Mouse (Mus musculus) megakaryocyte, adult 5-6 weeks (primary cell): ENCODE data around the gene Chrna1. TPM values are rescaled to one million over a fixed set of nuclear protein-coding genes. Genes with fewer than 3 reads are reported as not detected.

ENCODE experiments used
- ATAC-seq: 2 replicates; pipeline ENCODE4 v1.8.0; 2016; ENCODE audit warnings: mild to moderate bottlenecking, inconsistent platforms; ENCODE audit not compliant: poor library complexity, severe bottlenecking
- total RNA-seq, 2 experiments: library from RNA; stranded (forward) in 1 of 2; stranded (reverse) in 1 of 2; fragments of 153-499, 151-499 nt in 1 of 2; fragments of 221-1000, 200-1000 nt in 1 of 2; gene quantifications; 2 replicates each; pipeline versions ENCODE4 v1.2.3 to v1.2.4; 2015 to 2017

Chrna1 gene
- 0.09 TPM in 1 of 2 replicates, not detected in the other for total RNA-seq (2015)
- total RNA-seq (2017) = not detected in 2 replicates

- no peak for ATAC-seq
Measured at GRCm38 (mm10) chr2:73580166-73580565, at the start of gene Chrna1. TSS of gene Chrna1 (minus strand) at chr2:73580338.

DNA sequence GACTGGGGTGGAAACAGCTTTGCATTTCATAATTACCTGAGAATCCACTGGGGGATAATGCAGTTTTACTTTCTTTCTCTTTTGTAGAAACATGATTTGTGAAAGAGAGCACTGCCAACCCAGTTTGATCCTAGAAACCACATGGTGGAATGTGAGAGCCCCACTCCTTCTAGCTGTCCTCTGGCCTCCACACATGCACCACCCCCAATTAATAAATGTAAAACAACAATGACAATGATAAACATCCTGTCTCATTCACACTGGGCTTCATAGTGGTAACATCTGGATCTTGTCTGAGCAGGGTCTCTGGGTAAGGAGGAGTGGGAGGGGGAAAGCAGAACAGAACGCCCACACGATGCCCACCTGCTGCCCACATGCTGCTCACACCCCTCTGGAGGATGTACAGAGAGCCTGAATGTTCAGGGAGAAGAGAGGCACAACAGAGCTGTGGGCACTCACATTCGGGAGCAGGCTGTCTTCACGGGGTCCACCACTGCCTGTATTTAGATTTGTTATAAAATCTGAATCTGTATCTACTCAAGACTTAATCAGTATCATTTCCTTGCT, 38.4 kb upstream of the Chrna1 start:
- ATAC-seq = no peak

DNA sequence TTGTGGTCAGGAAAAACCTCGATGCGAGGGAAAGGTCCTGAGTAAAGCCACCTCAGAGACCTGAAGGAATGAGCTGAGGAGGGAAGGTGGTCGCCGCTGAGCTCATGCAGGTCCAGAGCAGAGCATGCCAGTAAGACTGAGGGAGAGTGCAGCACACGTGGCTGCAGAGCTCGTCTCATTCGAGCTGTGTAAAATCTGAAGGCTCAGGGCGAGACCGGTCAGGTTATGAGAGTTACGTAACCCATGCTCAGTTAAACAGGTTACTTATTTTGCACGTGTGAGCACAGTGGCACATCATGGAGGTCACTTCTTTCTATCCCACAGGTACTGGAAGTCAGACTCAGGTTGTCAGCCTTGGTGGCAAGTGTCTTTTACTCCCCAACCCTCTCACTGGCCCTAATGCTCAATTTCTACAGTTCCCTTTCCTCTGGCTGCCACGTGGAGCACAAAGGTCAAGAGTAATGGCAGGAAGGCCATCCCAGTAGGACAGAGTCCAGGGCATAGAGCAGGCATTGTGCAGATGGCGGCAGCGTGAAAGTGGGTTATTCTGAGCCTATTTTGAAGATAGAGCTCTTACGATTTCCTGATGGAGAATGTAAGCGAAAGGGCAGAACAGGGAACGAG, 36.4 kb upstream of the Chrna1 start:
- no peak for ATAC-seq

- ATAC-seq = no peak
Measured at GRCm38 (mm10) chr2:73615456-73615855, 35.3 kb upstream of the Chrna1 start.

DNA sequence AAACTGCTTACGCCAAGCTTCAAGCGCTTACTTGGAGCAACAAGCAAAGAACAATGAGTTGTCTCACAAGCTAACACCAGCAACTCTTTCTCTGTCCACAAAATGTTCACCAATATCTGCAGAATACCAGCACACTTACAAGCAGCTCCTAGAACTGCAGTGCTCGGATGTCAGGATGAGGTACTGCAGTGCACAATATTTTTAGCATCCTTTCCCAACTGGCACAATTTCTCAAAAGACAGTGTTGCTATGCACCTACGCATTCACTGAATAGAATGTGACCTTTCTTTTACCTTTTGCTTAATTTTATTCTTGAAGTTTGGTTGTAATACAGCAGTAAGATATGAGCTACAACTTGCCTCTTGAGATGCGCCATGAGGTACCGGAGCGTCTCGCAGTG, 34.2 kb upstream of the Chrna1 start:
- ATAC-seq = no peak

GRCm38 (mm10) chr2:73612941-73613340, 32.8 kb upstream of the Chrna1 start:
- no peak for ATAC-seq

DNA sequence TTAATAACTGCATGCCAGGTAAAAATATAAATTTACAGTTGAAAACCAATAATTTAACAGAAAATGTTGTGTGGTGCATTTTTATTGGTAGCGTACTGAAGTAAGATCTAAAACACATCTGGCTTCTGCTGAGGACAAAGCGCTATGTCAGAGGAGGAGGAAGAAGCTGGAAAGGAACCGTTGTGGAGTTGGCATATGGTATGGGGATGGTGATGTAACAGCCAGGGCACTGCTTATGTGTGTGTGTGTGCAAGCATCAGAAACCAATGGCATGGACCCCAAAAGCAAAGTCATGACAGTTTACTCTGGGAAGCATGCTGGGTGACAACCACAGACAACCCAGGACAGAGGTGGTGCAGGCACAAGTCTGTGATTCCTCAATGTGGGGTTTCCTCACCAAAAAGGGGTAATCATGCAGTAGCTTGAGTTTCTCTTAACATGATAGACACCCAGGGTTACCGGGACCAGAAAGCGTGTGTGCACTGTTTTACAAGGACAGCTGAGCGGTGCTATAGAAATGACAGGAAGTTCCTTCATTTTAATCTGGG, 32.3 kb upstream of the Chrna1 start:
- ATAC-seq = no peak

- ATAC-seq = no peak
Measured at GRCm38 (mm10) chr2:73611798-73612197, 31.7 kb upstream of the Chrna1 start.

DNA sequence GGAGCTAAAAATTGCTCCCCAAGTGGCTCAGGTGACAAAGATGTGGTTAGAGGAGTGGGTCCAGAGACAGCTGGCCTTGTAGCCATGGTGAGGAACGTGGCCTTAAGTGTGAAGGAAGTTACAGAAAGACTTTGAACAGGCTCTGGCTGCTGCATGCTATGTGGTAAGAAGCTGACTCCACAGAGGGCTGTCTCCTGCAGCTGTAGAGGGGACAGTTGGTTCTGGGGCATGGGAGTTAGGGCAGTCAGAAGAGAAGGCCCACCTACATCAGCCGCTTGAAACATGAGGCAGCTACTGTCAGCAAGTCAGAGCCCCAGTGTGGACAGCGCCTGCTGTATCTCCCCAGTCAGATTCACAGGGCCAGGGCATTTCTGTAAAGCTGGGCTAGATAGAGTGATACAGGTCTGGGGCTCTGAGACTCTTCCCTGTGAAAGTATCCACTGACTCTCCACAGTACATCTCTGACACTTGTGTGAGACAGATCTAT, 29.6 kb upstream of the Chrna1 start:
- no peak; the same call in 1 of the 2 replicates for ATAC-seq

DNA sequence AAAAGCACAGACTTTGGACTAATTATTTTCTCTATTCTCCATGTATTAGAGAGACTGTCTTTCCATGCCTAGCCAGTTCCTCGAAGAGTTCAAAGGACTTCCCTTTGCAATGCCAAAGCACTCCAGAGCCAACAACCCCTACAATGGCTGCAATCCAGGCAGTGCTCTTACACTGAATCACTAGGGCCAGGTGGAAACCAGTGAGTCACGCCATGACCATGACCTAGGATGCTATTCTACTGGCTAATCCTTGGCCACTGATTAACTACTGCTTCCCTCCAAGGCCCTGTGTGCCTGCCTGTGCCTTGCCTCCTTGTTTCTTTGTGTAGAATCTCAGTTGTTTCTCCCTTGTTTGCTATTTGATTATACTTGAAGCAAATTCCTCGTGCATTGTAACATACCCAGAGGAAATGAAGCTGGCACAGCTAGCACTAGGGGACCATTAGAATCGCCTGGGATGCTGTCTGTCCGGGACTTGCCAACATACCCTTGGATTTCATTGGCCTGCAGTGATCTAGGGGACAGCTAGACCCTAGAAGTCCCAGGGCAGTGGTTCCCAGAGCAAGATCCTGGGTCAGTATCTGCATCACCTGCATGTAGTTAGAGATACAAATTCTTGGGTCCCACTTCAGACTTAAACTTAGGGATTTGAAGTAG, 29.1 kb upstream of the Chrna1 start:
- ATAC-seq = no peak

GRCm38 (mm10) chr2:73608391-73608790, 28.3 kb upstream of the Chrna1 start:
- peak; percentile 38; the same call in 1 of the 2 replicates for ATAC-seq

GRCm38 (mm10) chr2:73607609-73608008, 27.5 kb upstream of the Chrna1 start:
- no peak for ATAC-seq

DNA sequence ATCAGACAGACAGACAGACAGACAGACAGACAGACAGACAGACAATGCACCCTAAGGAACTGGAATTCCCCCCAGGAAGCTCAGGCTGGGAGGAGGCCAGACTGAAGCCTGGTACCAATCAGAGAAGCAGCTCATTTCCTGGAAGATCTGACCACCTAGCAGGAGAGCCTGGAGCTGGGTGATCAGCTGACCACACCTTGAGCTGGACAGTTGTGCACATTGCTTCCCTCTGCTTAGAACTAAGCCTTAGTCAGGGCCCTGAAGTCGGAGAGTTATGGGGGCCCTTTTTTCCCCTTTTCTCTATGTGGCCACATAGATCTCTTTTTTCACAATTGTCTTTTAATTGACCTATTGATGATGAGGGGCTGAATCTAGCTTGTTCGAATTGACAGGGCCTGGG, 27.0 kb upstream of the Chrna1 start:
- no peak for ATAC-seq

DNA sequence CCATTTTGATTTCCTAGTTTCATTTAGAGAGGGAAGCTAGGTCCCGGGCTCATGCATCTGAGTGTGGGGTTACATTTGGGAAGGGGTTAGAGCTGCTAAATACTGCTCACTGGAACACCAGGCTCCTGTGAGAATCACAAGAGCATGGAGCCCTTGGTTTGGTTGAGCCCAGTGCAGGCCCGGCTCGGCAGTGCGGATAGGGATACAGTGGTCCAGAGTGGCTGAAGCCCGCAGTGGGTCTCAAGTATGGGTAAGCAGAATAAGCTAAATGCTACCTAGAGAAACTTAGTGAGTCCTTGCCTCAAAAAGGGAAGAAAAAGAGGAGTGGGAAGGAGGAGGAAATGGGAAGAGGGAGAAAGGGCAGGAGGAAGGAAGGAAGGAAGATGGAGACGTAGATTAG, 26.5 kb upstream of the Chrna1 start:
- no peak for ATAC-seq

GRCm38 (mm10) chr2:73605077-73605476, 24.9 kb upstream of the Chrna1 start:
- no peak for ATAC-seq

DNA sequence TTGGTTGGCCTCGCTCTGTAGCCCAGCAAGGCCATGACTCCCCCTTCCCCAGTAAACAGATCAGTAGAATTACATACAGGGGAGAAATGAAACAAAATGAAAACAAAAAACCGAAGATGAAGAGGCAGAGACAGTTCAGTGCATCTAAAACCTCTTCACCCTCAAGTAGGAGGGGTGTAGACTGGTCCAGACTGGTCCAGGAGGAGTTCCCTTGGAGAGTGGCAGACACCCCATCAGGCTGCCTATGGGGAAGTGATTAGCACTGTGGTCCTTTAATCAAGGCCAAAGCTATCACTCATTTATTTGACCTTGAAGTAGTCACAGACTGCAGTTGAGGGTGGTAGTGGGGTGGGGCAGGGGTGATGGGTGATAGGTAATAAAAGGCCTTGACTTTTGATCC, 24.4 kb upstream of the Chrna1 start:
- no peak for ATAC-seq

GRCm38 (mm10) chr2:73600650-73601049, 20.5 kb upstream of the Chrna1 start:
- ATAC-seq = no peak

- peak; percentile 56 for ATAC-seq
Measured at GRCm38 (mm10) chr2:73597772-73598171, 17.6 kb upstream of the Chrna1 start.

- ATAC-seq = no peak
Measured at GRCm38 (mm10) chr2:73596786-73597185, 16.6 kb upstream of the Chrna1 start.

GRCm38 (mm10) chr2:73596326-73596725, 16.2 kb upstream of the Chrna1 start:
- no peak for ATAC-seq

DNA sequence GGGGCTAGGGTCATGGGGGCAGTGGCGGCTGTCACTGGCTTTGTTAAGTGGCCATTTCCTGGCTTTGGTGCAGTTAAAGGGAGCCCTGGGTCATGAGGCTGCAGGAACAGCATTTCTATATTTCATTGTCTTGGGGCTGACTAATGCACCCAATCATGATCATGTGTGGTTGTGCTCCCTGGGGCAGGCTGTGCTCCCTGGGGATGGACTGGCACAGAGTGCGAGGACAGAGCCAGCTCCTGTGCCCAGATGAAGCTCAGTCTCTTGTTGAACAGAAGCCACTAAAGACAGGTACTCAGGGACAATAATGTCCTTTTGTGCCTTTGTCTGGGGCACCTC, 12.9 kb upstream of the Chrna1 start:
- ATAC-seq = no peak
